Mouse (Mus musculus) heart, postnatal 0 days (tissue): ENCODE results near the gene Rgma. TPM values are rescaled to one million over a fixed set of nuclear protein-coding genes. Genes with fewer than 3 reads are reported as not detected.

Experiments
- ATAC-seq: fragments of 200-750 bp; cut with Nextera tagmentation; 2 replicates; pipeline ENCODE4 v1.8.0; 2017; ENCODE audit warnings: low read depth, moderate number of reproducible peaks, moderate library complexity; ENCODE audit not compliant: insufficient read depth
- DNase-seq: peaks from one replicate; pipeline ENCODE4 v3.0.0-alpha.2; 2016; ENCODE audit warnings: low spot score
- H3K27ac ChIP-seq: fragments of 300-500 bp; sonication (generic); 2 replicates; pipeline ENCODE4 v1.5.1; 2014; ENCODE audit warnings: low read depth, mild to moderate bottlenecking
- H3K27me3 ChIP-seq: fragments of 300-500 bp; sonication (generic); 2 replicates; pipeline ENCODE4 v1.6.1; 2014; ENCODE audit warnings: low read length, mixed read lengths; ENCODE audit not compliant: control insufficient read depth, insufficient read depth
- H3K36me3 ChIP-seq: fragments of 300-500 bp; sonication (generic); replicated peaks from 2 replicates; pipeline ENCODE4 v1.6.1; 2014; ENCODE audit warnings: low read length, mixed read lengths; ENCODE audit not compliant: control insufficient read depth, insufficient read depth
- H3K4me1 ChIP-seq: fragments of 300-500 bp; sonication (generic); 2 replicates; pipeline ENCODE4 v1.6.1; 2014; ENCODE audit warnings: antibody characterized with exemption; ENCODE audit not compliant: control insufficient read depth, insufficient read depth
- H3K4me2 ChIP-seq: fragments of 300-500 bp; sonication (generic); 2 replicates; pipeline ENCODE4 v1.6.1; 2014; ENCODE audit warnings: low read depth, mild to moderate bottlenecking, low read length, moderate library complexity
- H3K4me3 ChIP-seq: fragments of 300-500 bp; sonication (generic); 2 replicates; pipeline ENCODE4 v1.5.1; 2014; ENCODE audit warnings: low read depth, low read length
- H3K9ac ChIP-seq: fragments of 300-500 bp; sonication (generic); replicated peaks from 2 replicates; pipeline ENCODE4 v1.6.1; 2014; ENCODE audit warnings: low read depth, low read length, mixed read lengths
- H3K9me3 ChIP-seq: fragments of 300-500 bp; sonication (generic); replicated peaks from 2 replicates; pipeline ENCODE4 v1.6.1; 2016; ENCODE audit warnings: low read length; ENCODE audit not compliant: control insufficient read depth
- CTCF ChIP-seq: IDR thresholded peaks from 2 replicates; pipeline ENCODE4 v1.5.1; 2016; ENCODE audit warnings: antibody characterized with exemption, control low read depth, low read depth
- EP300 ChIP-seq: IDR thresholded peaks from 2 replicates; pipeline ENCODE4 v1.6.1; 2016; ENCODE audit warnings: antibody characterized with exemption, low read depth
- WGBS: fragments of 180-500 bp; shearing (Covaris S2); extraction: QIAGEN DNeasy Blood & Tissue Kit; methylation state at CpG from one replicate; pipeline ENCODE4 v1.1.7; 2014; 5-methylcytosine and 5-hydroxymethylcytosine counted together
- polyA plus RNA-seq: library from polyadenylated mRNA; unstranded; fragments of >200 nt; fragmentation: Nextera tagmentation; extraction: Ambion mirVana; gene quantifications from 2 replicates; pipeline ENCODE4 v1.2.1, GENCODE M21; 2015
- total RNA-seq: library from RNA; depleted of rRNA; stranded (reverse); fragments of >200 nt; gene quantifications from 2 replicates; pipeline ENCODE4 v1.2.3, GENCODE M21; 2014; ENCODE audit warnings: low replicate concordance; rRNA removed

The Rgma gene
- total RNA-seq (9.2 and 10.2 TPM in 2 replicates), polyA plus RNA-seq (2.7 TPM in 2 replicates)

DNA sequence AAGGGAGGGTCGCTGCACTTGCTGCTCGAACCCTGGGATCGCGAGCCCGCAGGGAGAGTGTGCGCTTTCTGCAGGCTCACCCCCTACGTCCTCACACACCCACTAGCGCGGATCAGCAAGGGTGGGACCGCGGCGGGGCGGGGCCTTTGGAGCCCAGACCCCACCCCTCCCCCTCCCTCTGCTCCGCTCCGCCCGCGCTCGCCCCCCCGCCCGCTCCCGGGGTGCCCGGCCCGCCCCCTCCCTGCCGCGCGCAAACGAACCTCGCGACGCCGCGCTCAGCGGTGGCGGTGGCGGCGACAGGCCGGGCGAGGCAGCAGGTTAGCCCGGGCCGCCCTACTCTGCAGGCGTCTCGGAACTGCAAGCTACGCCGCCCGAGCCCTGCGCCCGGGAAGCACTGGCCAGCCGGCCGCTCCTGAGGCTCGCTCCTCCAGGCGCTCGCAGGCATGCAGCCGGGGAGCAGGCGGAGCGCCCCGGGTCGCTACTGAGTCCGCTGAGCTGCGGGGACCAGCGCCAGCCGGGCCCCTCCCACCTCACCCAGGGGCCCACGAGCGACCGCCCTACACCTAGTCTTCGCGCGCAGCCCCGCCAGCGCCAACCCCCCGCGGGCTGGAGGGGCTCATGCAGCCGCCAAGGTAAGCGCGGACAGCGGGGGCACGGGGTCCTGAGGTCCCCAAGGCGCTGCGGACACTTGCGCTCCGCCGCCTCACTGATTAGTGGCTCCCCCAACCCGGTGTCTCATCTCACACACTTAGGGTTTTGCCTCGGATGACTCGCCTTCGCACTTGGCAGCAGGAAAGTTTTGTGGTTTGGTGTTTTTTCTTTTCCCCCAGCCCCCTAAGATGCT, at the start of gene Rgma:
Rgma (plus strand) TSS at position 253 of the 844 bp plus-strand sequence.
- peak within 1 kb of the TSS; percentile 54 for H3K9ac ChIP-seq
- DNase-seq: peak; percentile 51
- WGBS: under 1% methylated on average over 67 of the region's 85 CpGs

DNA sequence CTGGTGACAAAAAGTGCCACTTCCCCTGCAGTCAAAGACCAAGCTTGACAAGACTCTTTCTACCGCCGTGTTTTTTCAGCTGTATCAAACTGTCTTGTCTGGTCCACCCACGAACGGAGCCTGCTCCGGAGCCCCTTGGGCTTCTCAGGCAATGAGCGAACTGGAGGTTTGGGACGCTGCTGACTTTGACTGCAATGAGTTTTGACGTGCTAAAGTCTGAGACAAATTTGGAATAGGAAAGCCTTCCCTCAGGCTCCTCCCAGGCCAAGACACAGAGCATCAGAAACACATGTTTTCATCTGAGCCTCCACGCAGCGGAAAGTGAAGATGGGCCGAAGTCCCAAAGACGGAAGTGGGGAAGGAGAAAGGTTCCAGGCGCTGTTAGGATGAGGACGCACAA, 49.1 kb upstream of the Rgma start:
- DNase-seq (no peak), ATAC-seq (no peak)
- no peaks in the 10 kb centered on the region for H3K9me3 ChIP-seq
- 0 out of 2 replicates have a peak, but pooled peaks cover 3% of the 10 kb centered on the region for H3K27me3 ChIP-seq
- no peak overlapping the region for H3K27ac ChIP-seq
- H3K4me1 ChIP-seq: peaks cover 39% of the 10 kb centered on the region
- no peak overlapping the region for H3K4me3 ChIP-seq
- no peak overlapping the region for H3K9ac ChIP-seq
- H3K4me2 ChIP-seq: no peak overlapping the region
- no peaks in the 10 kb centered on the region for H3K36me3 ChIP-seq
- WGBS: 76% methylated on average over 14 of the region's 14 CpGs
- TF ChIP-seq CTCF (no peak), EP300 (no peak)

More for the DNA sequence above, at the start of gene Rgma:
- ATAC-seq: peak; percentile 72
- peaks cover 44% of the 10 kb centered on the region for H3K27me3 ChIP-seq
- no peaks in the 10 kb centered on the region for H3K36me3 ChIP-seq
- H3K4me1 ChIP-seq: peaks cover 12% of the 10 kb centered on the region
- no peak for TF ChIP-seq EP300
- no peak for TF ChIP-seq CTCF
- peak within 1 kb of the TSS; percentile 71 for H3K4me3 ChIP-seq
- H3K4me2 ChIP-seq: peak within 1 kb of the TSS; percentile 97
- 0 out of 2 replicates have a peak within 1 kb of the TSS, but pooled peaks have one; percentile 40 for H3K27ac ChIP-seq
- no peaks in the 10 kb centered on the region for H3K9me3 ChIP-seq

DNA sequence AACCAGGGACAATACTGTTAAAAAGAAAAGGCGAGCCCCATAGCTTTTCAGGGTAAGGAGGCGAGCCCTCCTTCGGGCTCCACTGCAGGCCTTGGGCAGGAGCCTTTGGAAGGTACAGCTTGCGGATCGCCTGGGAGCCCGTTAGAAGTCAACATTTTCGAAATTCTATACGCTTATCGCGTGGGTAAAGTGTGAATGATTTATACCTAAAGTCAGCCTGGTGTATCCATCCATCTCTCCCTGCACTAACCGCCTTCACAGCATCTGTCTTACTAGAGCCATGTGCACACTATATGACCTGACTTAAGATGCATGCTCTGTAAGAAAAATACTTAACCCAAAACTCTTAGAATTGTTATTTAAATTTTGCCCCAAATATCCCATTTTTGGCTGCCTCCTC, 48.6 kb upstream of the Rgma start:
- Histone ChIP-seq H3K9me3 (no peaks in the 10 kb centered on the region), H3K36me3 (no peaks in the 10 kb centered on the region), H3K4me2 (no peak overlapping the region), H3K4me3 (no peak overlapping the region), H3K9ac (no peak overlapping the region), H3K27ac (no peak overlapping the region), H3K4me1 (peaks cover 39% of the 10 kb centered on the region), H3K27me3 (0 out of 2 replicates have a peak, but pooled peaks cover 3% of the 10 kb centered on the region)
- TF ChIP-seq EP300 (no peak), CTCF (no peak)
- no peak for ATAC-seq
- DNase-seq: no peak
- WGBS: 90% methylated on average over 11 of the region's 11 CpGs

GRCm38 (mm10) chr7:73327193-73327592, 48.1 kb upstream of the Rgma start:
- H3K27me3 ChIP-seq: 0 out of 2 replicates have a peak, but pooled peaks cover 3% of the 10 kb centered on the region
- WGBS: 38% methylated on average over 8 of the region's 8 CpGs
- DNase-seq: peak; percentile 56
- no peaks in the 10 kb centered on the region for H3K36me3 ChIP-seq
- peaks cover 39% of the 10 kb centered on the region for H3K4me1 ChIP-seq
- H3K27ac ChIP-seq: no peak overlapping the region
- TF ChIP-seq CTCF: no peak
- no peak for TF ChIP-seq EP300
- ATAC-seq: peak; percentile 45; the same call in 1 of the 2 replicates
- no peaks in the 10 kb centered on the region for H3K9me3 ChIP-seq
- H3K4me2 ChIP-seq: no peak overlapping the region
- H3K9ac ChIP-seq: no peak overlapping the region
- H3K4me3 ChIP-seq: no peak overlapping the region

- no peak overlapping the region for H3K27ac ChIP-seq
- TF ChIP-seq CTCF (no peak), EP300 (no peak)
- DNase-seq (no peak), ATAC-seq (no peak)
- no peak overlapping the region for H3K4me3 ChIP-seq
- H3K9ac ChIP-seq: no peak overlapping the region
- H3K27me3 ChIP-seq: 0 out of 2 replicates have a peak, but pooled peaks cover 3% of the 10 kb centered on the region
- H3K4me2 ChIP-seq: no peak overlapping the region
- H3K4me1 ChIP-seq: peaks cover 39% of the 10 kb centered on the region
- H3K36me3 ChIP-seq: no peaks in the 10 kb centered on the region
- 52% methylated on average over 5 of the region's 5 CpGs for WGBS
- H3K9me3 ChIP-seq: no peaks in the 10 kb centered on the region
Measured at GRCm38 (mm10) chr7:73327652-73328051, 47.7 kb upstream of the Rgma start.
